Mouse (Mus musculus) frontal cortex, adult (tissue): ENCODE results near the gene Olfr774.
"Not testable (repeated sequence)": the region's sequence is repeated elsewhere in the genome, so short reads cannot be mapped to it uniquely, and the experiment has no call there.

ENCODE experiments used
- ATAC-seq: cut with Nextera tagmentation; 2 replicates; pipeline ENCODE4 v1.9.2; 2017; ENCODE audit warnings: mild to moderate bottlenecking, moderate library complexity, mixed read lengths; ENCODE audit not compliant: low TSS enrichment

Olfr774 gene

GRCm38 (mm10) chr10:129235904-129236303, at the start of gene Olfr774:
Gene Olfr774, plus strand, starts transcription at chr10:129236204.
- ATAC-seq = no peak

GRCm38 (mm10) chr10:129187319-129187718, 48.7 kb upstream of the Olfr774 start, which contains the start of gene Olfr773:
Gene Olfr773, minus strand, starts transcription at chr10:129187419.
- ATAC-seq = not testable (repeated sequence)

- peak; percentile 91 for ATAC-seq
Observed at GRCm38 (mm10) chr10:129230737-129231136, 5.3 kb upstream of the Olfr774 start.

- no peak for ATAC-seq
Observed at GRCm38 (mm10) chr10:129248112-129248511, 12.1 kb downstream of the Olfr774 start, which contains the start of gene Olfr775. Gene Olfr775, plus strand, starts transcription at chr10:129248412.

- ATAC-seq = no peak
Observed at GRCm38 (mm10) chr10:129258827-129259226, 22.8 kb downstream of the Olfr774 start, which contains the start of gene Olfr776. Gene Olfr776, plus strand, starts transcription at chr10:129259127.

GRCm38 (mm10) chr10:129271081-129271535, 35.1 kb downstream of the Olfr774 start, which contains the start of gene Olfr777:
Gene Olfr777, minus strand, starts transcription at chr10:129271485.
- no peak for ATAC-seq
